In the genomic region with DNA sequence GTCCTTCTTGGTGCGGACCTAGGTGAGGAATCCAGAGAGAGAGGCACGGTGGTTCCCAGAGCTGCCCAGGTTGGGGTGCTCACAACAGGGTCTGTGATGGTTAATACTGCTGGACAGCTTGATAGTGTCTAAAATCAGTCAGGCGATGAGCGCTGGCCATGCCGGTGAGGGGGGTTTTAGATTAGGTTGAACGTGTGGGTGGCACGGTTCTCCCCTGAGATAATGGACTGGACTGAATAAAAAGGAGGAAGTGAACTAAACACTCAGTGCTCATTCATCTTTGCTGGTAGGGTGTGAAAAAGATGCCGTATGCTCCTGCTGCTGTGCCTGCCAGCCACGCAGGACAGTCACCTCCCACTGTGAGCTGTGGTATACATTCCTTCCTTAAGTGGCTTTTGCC, we compare ENCODE assay signal across 30 mouse cellular contexts. TPM values are rescaled to one million over a fixed set of nuclear protein-coding genes. Genes with fewer than 3 reads are reported as not detected.
DNase-seq lines count a peak whose midpoint lies in the region; ATAC-seq and TF ChIP-seq lines count a peak whose summit lies in the region.
"Had no signal": no experiment of that assay in that cellular context is flagged by ENCODE, and none has a peak within 500 bp of the region (broad histone marks: within the 10 kb centered on the region; RNA-seq: fewer than 3 reads in every experiment).

No protein-coding gene starts in this region.

- H3K27ac ChIP-seq in liver, postnatal 0 days (ENCODE audit: low read depth): no peak overlapping the region
- no peak overlapping the region for H3K27ac ChIP-seq in liver, embryonic 12.5 days
- H3K27ac ChIP-seq in hindbrain, embryonic 13.5 days: no peak overlapping the region
- no peak overlapping the region for H3K27ac ChIP-seq in hindbrain, embryonic 14.5 days
- H3K27ac ChIP-seq: embryonic facial prominence, embryonic 12.5 days; embryonic facial prominence, embryonic 15.5 days; gastrocnemius, adult 2 months; hindbrain, embryonic 10.5 days; hindbrain, embryonic 15.5 days had no signal

- 44% methylated on average over 9 of the region's 9 CpGs for WGBS in liver, postnatal 0 days (ENCODE audit: insufficient replicate concordance)
- 35% methylated on average over 9 of the region's 9 CpGs for WGBS in liver, embryonic 12.5 days (ENCODE audit: insufficient replicate concordance)
- 78% methylated on average over 9 of the region's 9 CpGs for WGBS in hindbrain, embryonic 13.5 days
- WGBS in hindbrain, embryonic 14.5 days: 78% methylated on average over 9 of the region's 9 CpGs

- H3K27me3 ChIP-seq in liver, postnatal 0 days (ENCODE audit: insufficient read depth, low read length): no peaks in the 10 kb centered on the region
- peaks cover 20% of the 10 kb centered on the region for H3K27me3 ChIP-seq in liver, embryonic 12.5 days (replicated peaks)
- H3K27me3 ChIP-seq in hindbrain, embryonic 13.5 days: peaks cover 12% of the 10 kb centered on the region; the same call in 1 of the 2 replicates
- no peaks in the 10 kb centered on the region for H3K27me3 ChIP-seq in hindbrain, embryonic 14.5 days (ENCODE audit: control insufficient read depth, insufficient read depth, low read length)

- TF ChIP-seq CTCF in liver, postnatal 0 days (IDR thresholded peaks at IDR 0.05; ENCODE audit: low read depth): no peak

- TF ChIP-seq EP300 in liver, postnatal 0 days (IDR thresholded peaks at IDR 0.05; ENCODE audit: low read depth): no peak

- H3K4me2 ChIP-seq in liver, postnatal 0 days (ENCODE audit: low read depth, low read length): peak overlapping the region; percentile 55
- H3K4me2 ChIP-seq in liver, embryonic 12.5 days: no peak overlapping the region
- H3K4me2 ChIP-seq in hindbrain, embryonic 13.5 days: no peak overlapping the region
- H3K4me2 ChIP-seq in hindbrain, embryonic 14.5 days (replicated peaks): no peak overlapping the region
- H3K4me2 ChIP-seq: embryonic facial prominence, embryonic 12.5 days; embryonic facial prominence, embryonic 15.5 days; heart, embryonic 11.5 days; hindbrain, embryonic 15.5 days had no signal

- H3K9me3 ChIP-seq in liver, postnatal 0 days (ENCODE audit: low read length): no peaks in the 10 kb centered on the region
- no peaks in the 10 kb centered on the region for H3K9me3 ChIP-seq in liver, embryonic 12.5 days (replicated peaks)
- H3K9me3 ChIP-seq in hindbrain, embryonic 13.5 days: no peaks in the 10 kb centered on the region
- H3K9me3 ChIP-seq in hindbrain, embryonic 14.5 days (ENCODE audit: control insufficient read depth, low read length): no peaks in the 10 kb centered on the region
- H3K9me3 ChIP-seq: embryonic facial prominence, embryonic 12.5 days; embryonic facial prominence, embryonic 15.5 days; G1E; hindbrain, embryonic 10.5 days; hindbrain, embryonic 15.5 days had no signal

- H3K4me1 ChIP-seq in liver, postnatal 0 days (ENCODE audit: insufficient read depth): peaks cover 18% of the 10 kb centered on the region
- peaks cover 5% of the 10 kb centered on the region; the same call in 1 of the 2 replicates for H3K4me1 ChIP-seq in liver, embryonic 12.5 days
- peaks cover 6% of the 10 kb centered on the region; the same call in 1 of the 2 replicates for H3K4me1 ChIP-seq in hindbrain, embryonic 13.5 days (replicated peaks)
- no peaks in the 10 kb centered on the region for H3K4me1 ChIP-seq in hindbrain, embryonic 14.5 days (replicated peaks; ENCODE audit: control insufficient read depth, insufficient read depth, low read length)
- H3K4me1 ChIP-seq: embryonic facial prominence, embryonic 12.5 days; embryonic facial prominence, embryonic 15.5 days; hindbrain, embryonic 15.5 days had no signal

- ATAC-seq in liver, postnatal 0 days: no peak
- no peak for ATAC-seq in liver, embryonic 12.5 days
- peak; percentile 23 for ATAC-seq in common myeloid progenitor, adult 5-6 weeks (replicated peaks; ENCODE audit: low read depth, poor library complexity, severe bottlenecking)
- ATAC-seq in hindbrain, embryonic 13.5 days (ENCODE audit: low FRiP score): no peak
- ATAC-seq in hindbrain, embryonic 14.5 days (ENCODE audit: low FRiP score): no peak
- ATAC-seq: activated CD4-positive, CD25-positive, alpha-beta regulatory T cell, adult 4 months; forebrain, embryonic 14.5 days; forebrain, postnatal 0 days had no signal

- 0 out of 2 replicates have a peak overlapping the region, but pooled peaks have one; percentile 3 for H3K4me3 ChIP-seq in liver, postnatal 0 days (ENCODE audit: low read depth, low read length)
- no peak overlapping the region for H3K4me3 ChIP-seq in liver, embryonic 12.5 days
- H3K4me3 ChIP-seq in hindbrain, embryonic 13.5 days: no peak overlapping the region
- H3K4me3 ChIP-seq in hindbrain, embryonic 14.5 days (replicated peaks; ENCODE audit: low read length): no peak overlapping the region
- H3K4me3 ChIP-seq: embryonic facial prominence, embryonic 12.5 days; embryonic facial prominence, embryonic 15.5 days; gastrocnemius, adult 2 months; hindbrain, embryonic 10.5 days; hindbrain, embryonic 15.5 days had no signal

- no peak overlapping the region for H3K9ac ChIP-seq in liver, postnatal 0 days (replicated peaks)
- no peak overlapping the region for H3K9ac ChIP-seq in liver, embryonic 12.5 days
- H3K9ac ChIP-seq in hindbrain, embryonic 13.5 days: no peak overlapping the region
- H3K9ac ChIP-seq in hindbrain, embryonic 14.5 days: no peak overlapping the region
- H3K9ac ChIP-seq: embryonic facial prominence, embryonic 12.5 days; embryonic facial prominence, embryonic 15.5 days; forebrain, postnatal 0 days; hindbrain, embryonic 15.5 days had no signal

- DNase-seq in heart, adult 11 months: peak; percentile 83
- no peak for DNase-seq in heart, postnatal 36 days
- no peak for DNase-seq in liver, postnatal 0 days
- peak; percentile 62 for DNase-seq in A20 (ENCODE audit: low read depth, low spot score)
- no peak for DNase-seq in hindbrain, embryonic 14.5 days (ENCODE audit: low spot score)
- DNase-seq: adrenal gland, postnatal 10 days; adrenal gland, postnatal 36 days; cerebellum, adult 18-20 months; cerebellum, adult 9-10 months; cerebellum, postnatal 14 days; forebrain, postnatal 0 days; gastrocnemius, postnatal 25 days had no signal

- peaks cover 55% of the 10 kb centered on the region for H3K36me3 ChIP-seq in liver, postnatal 0 days (replicated peaks; ENCODE audit: insufficient read depth, low read length)
- H3K36me3 ChIP-seq in liver, embryonic 12.5 days: peaks cover 25% of the 10 kb centered on the region; the same call in 1 of the 2 replicates
- no peaks in the 10 kb centered on the region for H3K36me3 ChIP-seq in hindbrain, embryonic 13.5 days
- H3K36me3 ChIP-seq in hindbrain, embryonic 14.5 days (replicated peaks; ENCODE audit: control insufficient read depth, insufficient read depth): no peaks in the 10 kb centered on the region
- H3K36me3 ChIP-seq: embryonic facial prominence, embryonic 12.5 days; embryonic facial prominence, embryonic 15.5 days; G1E; hindbrain, embryonic 10.5 days; hindbrain, embryonic 15.5 days had no signal

- intact Hi-C loops in heart, postnatal 36 days (cut with DNase I): no loop called here

RNA-seq across cellular contexts. Expression of gene C3, which starts 4.6 kb away (rescaled TPM):
- 10 to 100 TPM; 96.2 to 97.5 TPM for total RNA-seq in heart, postnatal 36 days (2021)
- 1,136 and 1,364 TPM in 2 replicates for polyA plus RNA-seq in liver, postnatal 0 days (2015; fragmentation: Nextera tagmentation; extraction: Ambion mirVana)
- 95.1 and 100 TPM in 2 replicates for polyA plus RNA-seq in liver, embryonic 12.5 days (2016; fragmentation: Nextera tagmentation; extraction: Ambion mirVana)
- total RNA-seq in common myeloid progenitor, adult 5-6 weeks (2017): 8.4 and 19.3 TPM in 2 replicates
- 1.3 TPM in 2 replicates for polyA plus RNA-seq in hindbrain, embryonic 13.5 days (2015; fragmentation: Nextera tagmentation; extraction: Ambion mirVana)
- polyA plus RNA-seq in hindbrain, embryonic 14.5 days (2014; fragmentation: Nextera tagmentation; extraction: Ambion mirVana): 2.0 and 2.7 TPM in 2 replicates
- polyA plus RNA-seq: forebrain, embryonic 11.5 days had no signal

RNA-seq across cellular contexts. Expression of gene Gpr108, which starts 24.9 kb away (rescaled TPM):
- 10 to 100 TPM; 32.0 to 32.1 TPM for total RNA-seq in heart, postnatal 36 days (2021)
- polyA plus RNA-seq in liver, postnatal 0 days (2015; fragmentation: Nextera tagmentation; extraction: Ambion mirVana): 9.0 and 9.2 TPM in 2 replicates
- 18.2 and 18.4 TPM in 2 replicates for polyA plus RNA-seq in liver, embryonic 12.5 days (2016; fragmentation: Nextera tagmentation; extraction: Ambion mirVana)
- 17.0 and 17.7 TPM in 2 replicates for total RNA-seq in common myeloid progenitor, adult 5-6 weeks (2017)
- 22.4 and 23.8 TPM in 2 replicates for polyA plus RNA-seq in hindbrain, embryonic 13.5 days (2015; fragmentation: Nextera tagmentation; extraction: Ambion mirVana)
- 22.1 and 24.3 TPM in 2 replicates for polyA plus RNA-seq in hindbrain, embryonic 14.5 days (2014; fragmentation: Nextera tagmentation; extraction: Ambion mirVana)

RNA-seq across cellular contexts. Expression of gene Trip10, which starts 25.9 kb away (rescaled TPM):
- total RNA-seq in heart, postnatal 36 days (2021): 100 to 1,000 TPM; 113 to 124 TPM
- 9.3 TPM in 2 replicates for polyA plus RNA-seq in liver, postnatal 0 days (2015; fragmentation: Nextera tagmentation; extraction: Ambion mirVana)
- polyA plus RNA-seq in liver, embryonic 12.5 days (2016; fragmentation: Nextera tagmentation; extraction: Ambion mirVana): 14.7 and 15.3 TPM in 2 replicates
- 8.4 and 9.8 TPM in 2 replicates for total RNA-seq in common myeloid progenitor, adult 5-6 weeks (2017)
- 12.5 and 14.6 TPM in 2 replicates for polyA plus RNA-seq in hindbrain, embryonic 13.5 days (2015; fragmentation: Nextera tagmentation; extraction: Ambion mirVana)
- 9.5 and 10.1 TPM in 2 replicates for polyA plus RNA-seq in hindbrain, embryonic 14.5 days (2014; fragmentation: Nextera tagmentation; extraction: Ambion mirVana)

RNA-seq across cellular contexts. Expression of gene Tnfsf14, which starts 29.3 kb away (rescaled TPM):
- total RNA-seq in heart, postnatal 36 days (2021): not detected
- polyA plus RNA-seq in liver, postnatal 0 days (2015; fragmentation: Nextera tagmentation; extraction: Ambion mirVana): 1.7 and 1.9 TPM in 2 replicates
- 1.6 and 1.7 TPM in 2 replicates for polyA plus RNA-seq in liver, embryonic 12.5 days (2016; fragmentation: Nextera tagmentation; extraction: Ambion mirVana)
- 7.2 and 9.0 TPM in 2 replicates for total RNA-seq in common myeloid progenitor, adult 5-6 weeks (2017)
- polyA plus RNA-seq in hindbrain, embryonic 13.5 days (2015; fragmentation: Nextera tagmentation; extraction: Ambion mirVana): 0.09 and 0.14 TPM in 2 replicates
- 0.13 TPM in 1 of 2 replicates, not detected in the other for polyA plus RNA-seq in hindbrain, embryonic 14.5 days (2014; fragmentation: Nextera tagmentation; extraction: Ambion mirVana)
- total RNA-seq: forebrain, postnatal 0 days; gastrocnemius, adult 2 months; gastrocnemius, postnatal 25 days; heart, postnatal 25 days had no signal
- polyA plus RNA-seq: forebrain, embryonic 14.5 days; forebrain, postnatal 0 days; frontal cortex, adult 2 months; heart, embryonic 14.5 days; heart, postnatal 0 days; intestine, embryonic 14.5 days had no signal

RNA-seq across cellular contexts. Expression of gene Vav1, which starts 55.6 kb away (rescaled TPM):
- 1 to 10 TPM; 1.4 to 2.5 TPM for total RNA-seq in heart, postnatal 36 days (2021)
- 13.1 and 14.1 TPM in 2 replicates for polyA plus RNA-seq in liver, postnatal 0 days (2015; fragmentation: Nextera tagmentation; extraction: Ambion mirVana)
- 14.2 and 14.3 TPM in 2 replicates for polyA plus RNA-seq in liver, embryonic 12.5 days (2016; fragmentation: Nextera tagmentation; extraction: Ambion mirVana)
- total RNA-seq in common myeloid progenitor, adult 5-6 weeks (2017): 182 and 183 TPM in 2 replicates
- polyA plus RNA-seq in hindbrain, embryonic 13.5 days (2015; fragmentation: Nextera tagmentation; extraction: Ambion mirVana): 1.8 and 2.2 TPM in 2 replicates
- polyA plus RNA-seq in hindbrain, embryonic 14.5 days (2014; fragmentation: Nextera tagmentation; extraction: Ambion mirVana): 1.7 TPM in 2 replicates

Comparison
In these comparisons a context has a peak if more than half of its experiments do, and no peak if none do; other contexts are left out.
1. DNase-seq: peak in heart, adult 11 months (single experiment) and A20 (single experiment); none in heart, postnatal 36 days (0 of 2), liver, postnatal 0 days (single experiment) and hindbrain, embryonic 14.5 days (single experiment).
2. RNA of gene C3, which starts 4.6 kb away (polyA plus RNA-seq): 1,136 to 1,364 TPM in liver, postnatal 0 days and 95.1 to 100 TPM in liver, embryonic 12.5 days; 2.0 to 2.7 TPM in hindbrain, embryonic 14.5 days and 1.3 TPM in hindbrain, embryonic 13.5 days; every median in the first group is over 10 times any median in the second.